Mouse (Mus musculus) MEL (cell line): Measurements from ENCODE around the gene Nme2. TPM values are rescaled to one million over a fixed set of nuclear protein-coding genes. Genes with fewer than 3 reads are reported as not detected.
A peak's percentile ranks its signal among the peaks of the same experiment; 100 is the strongest.

Source experiments
- DNase-seq: peaks from one replicate; pipeline ENCODE4 v3.0.0; 2011; ENCODE audit warnings: low read depth, low spot score
- H3K27ac ChIP-seq: 2 replicates; pipeline ENCODE4 v1.5.1; 2012; ENCODE audit warnings: low read depth, mild to moderate bottlenecking, control low read depth, low read length, moderate library complexity; ENCODE audit not compliant: control insufficient read depth
- H3K27me3 ChIP-seq, 2 experiments: fragments of 150-350 bp in 1 of 2; sonication (generic) in 1 of 2; 2 replicates each; pipeline ENCODE4 v1.6.1; 2012; ENCODE audit warnings: low read length in 2 of 2, mild to moderate bottlenecking in 2 of 2, improper control_type of control experiment in 1 of 2, moderate library complexity in 1 of 2; ENCODE audit not compliant: insufficient read depth in 2 of 2, control insufficient read depth in 1 of 2
- H3K36me3 ChIP-seq, 2 experiments: 2 replicates each; pipeline ENCODE4 v1.6.1; 2012 to 2014; ENCODE audit warnings: low read length in 2 of 2, improper control_type of control experiment in 1 of 2, inconsistent platforms in 1 of 2, mild to moderate bottlenecking in 1 of 2; ENCODE audit not compliant: insufficient read depth in 2 of 2, control insufficient read depth in 1 of 2
- H3K4me1 ChIP-seq, 2 experiments: fragments of 150-350 bp in 1 of 2; sonication (generic) in 1 of 2; 2 replicates each; pipeline ENCODE4 v1.6.1; 2012; ENCODE audit warnings: low read length in 2 of 2, improper control_type of control experiment in 1 of 2, mild to moderate bottlenecking in 1 of 2; ENCODE audit not compliant: insufficient read depth in 2 of 2, control insufficient read depth in 1 of 2
- H3K4me3 ChIP-seq, 2 experiments: fragments of 150-350 bp in 1 of 2; sonication (generic) in 1 of 2; 2 replicates each; pipeline ENCODE4 v1.5.1; 2012; ENCODE audit warnings: low read depth in 2 of 2, low read length in 2 of 2, mild to moderate bottlenecking in 2 of 2, moderate library complexity in 2 of 2, control low read depth in 1 of 2, improper control_type of control experiment in 1 of 2; ENCODE audit not compliant: control insufficient read depth in 1 of 2, insufficient read depth in 1 of 2
- H3K79me2 ChIP-seq: 2 replicates; pipeline ENCODE4 v1.6.1; 2012; ENCODE audit warnings: mild to moderate bottlenecking, low read length, moderate library complexity; ENCODE audit not compliant: control insufficient read depth, poor library complexity, insufficient read depth
- H3K9ac ChIP-seq: 2 replicates; pipeline ENCODE4 v1.6.1; 2012; ENCODE audit warnings: low read depth, mild to moderate bottlenecking, control low read depth, low read length, moderate library complexity; ENCODE audit not compliant: control insufficient read depth, poor library complexity, severe bottlenecking
- H3K9me3 ChIP-seq: fragments of 150-350 bp; sonication (generic); replicated peaks from 2 replicates; pipeline ENCODE4 v1.6.1; 2012; ENCODE audit warnings: mild to moderate bottlenecking, low read length, improper control_type of control experiment, moderate library complexity; ENCODE audit not compliant: insufficient read depth
- BHLHE40 ChIP-seq: IDR thresholded peaks from 2 replicates; pipeline ENCODE4 v1.6.1; 2012; ENCODE audit warnings: low read depth, mild to moderate bottlenecking, inconsistent platforms, low read length, improper control_type of control experiment, borderline replicate concordance
- CHD1 ChIP-seq: IDR thresholded peaks from 2 replicates; pipeline ENCODE4 v1.6.1; 2012; ENCODE audit warnings: low read depth, mild to moderate bottlenecking, inconsistent platforms, low read length, improper control_type of control experiment
- CHD2 ChIP-seq: IDR thresholded peaks from 2 replicates; pipeline ENCODE4 v1.6.1; 2011; ENCODE audit warnings: low read length, improper control_type of control experiment
- E2F4 ChIP-seq: IDR thresholded peaks from 2 replicates; pipeline ENCODE4 v1.6.1; 2011; ENCODE audit warnings: low read depth, low read length, improper control_type of control experiment, borderline replicate concordance
- ETS1 ChIP-seq: IDR thresholded peaks from 2 replicates; pipeline ENCODE4 v1.6.1; 2012; ENCODE audit warnings: low read depth, mild to moderate bottlenecking, inconsistent platforms, low read length, improper control_type of control experiment, moderate library complexity
- GABPA ChIP-seq: IDR thresholded peaks from 2 replicates; pipeline ENCODE4 v1.6.1; 2012; ENCODE audit warnings: low read depth, mild to moderate bottlenecking, inconsistent platforms, low read length, improper control_type of control experiment, moderate library complexity
- GATA1 ChIP-seq: IDR thresholded peaks from 2 replicates; pipeline ENCODE4 v1.6.1; 2011; ENCODE audit warnings: low read depth, low read length, improper control_type of control experiment
- HCFC1 ChIP-seq: IDR thresholded peaks from 2 replicates; pipeline ENCODE4 v1.6.1; 2012; ENCODE audit warnings: low read depth, mild to moderate bottlenecking, inconsistent platforms, low read length, improper control_type of control experiment, moderate library complexity
- MAZ ChIP-seq: IDR thresholded peaks from 2 replicates; pipeline ENCODE4 v1.6.1; 2012; ENCODE audit warnings: low read depth, mild to moderate bottlenecking, inconsistent platforms, low read length, improper control_type of control experiment
- MEF2A ChIP-seq: IDR thresholded peaks from 2 replicates; pipeline ENCODE4 v1.6.1; 2014; ENCODE audit warnings: low read depth, mild to moderate bottlenecking, inconsistent platforms, low read length, improper control_type of control experiment; ENCODE audit not compliant: poor library complexity, insufficient replicate concordance, severe bottlenecking; ENCODE audit errors: extremely low read depth
- MXI1 ChIP-seq: IDR thresholded peaks from 2 replicates; pipeline ENCODE4 v1.6.1; 2011; ENCODE audit warnings: mild to moderate bottlenecking, low read depth, low read length, improper control_type of control experiment
- MYB ChIP-seq: IDR thresholded peaks from 2 replicates; pipeline ENCODE4 v1.6.1; 2011; ENCODE audit warnings: mild to moderate bottlenecking, low read depth, low read length, improper control_type of control experiment
- MYC ChIP-seq: IDR thresholded peaks from 2 replicates; pipeline ENCODE4 v1.6.1; 2011; ENCODE audit warnings: low read depth, mild to moderate bottlenecking, low read length, improper control_type of control experiment, moderate library complexity
- NELFE ChIP-seq: IDR thresholded peaks from 2 replicates; pipeline ENCODE4 v1.6.1; 2011; ENCODE audit warnings: low read depth, low read length, improper control_type of control experiment
- POLR2AphosphoS2 ChIP-seq: IDR thresholded peaks from 2 replicates; pipeline ENCODE4 v1.6.1; 2011; ENCODE audit warnings: low read length, improper control_type of control experiment
- POLR2AphosphoS5 ChIP-seq: IDR thresholded peaks from 2 replicates; pipeline ENCODE4 v1.6.1; 2012; ENCODE audit warnings: low read depth, borderline replicate concordance, mild to moderate bottlenecking, inconsistent platforms, low read length, moderate library complexity, mixed read lengths
- RCOR1 ChIP-seq: IDR thresholded peaks from 2 replicates; pipeline ENCODE4 v1.6.1; 2012; ENCODE audit warnings: low read depth, mild to moderate bottlenecking, inconsistent platforms, low read length, improper control_type of control experiment
- TCF12 ChIP-seq: IDR thresholded peaks from 2 replicates; pipeline ENCODE4 v1.6.1; 2014; ENCODE audit warnings: low read depth, mild to moderate bottlenecking, inconsistent platforms, low read length, improper control_type of control experiment, moderate library complexity
- UBTF ChIP-seq: IDR thresholded peaks from 2 replicates; pipeline ENCODE4 v1.6.1; 2012; ENCODE audit warnings: low read depth, mild to moderate bottlenecking, inconsistent platforms, low read length, improper control_type of control experiment, moderate library complexity, borderline replicate concordance; ENCODE audit not compliant: insufficient read depth
- USF1 ChIP-seq: IDR thresholded peaks from 2 replicates; pipeline ENCODE4 v1.6.1; 2014; ENCODE audit warnings: low read depth, mild to moderate bottlenecking, inconsistent platforms, low read length, improper control_type of control experiment, moderate library complexity
- ZC3H11A ChIP-seq: IDR thresholded peaks from 2 replicates; pipeline ENCODE4 v1.6.1; 2012; ENCODE audit warnings: low read depth, mild to moderate bottlenecking, inconsistent platforms, low read length, improper control_type of control experiment
- ZKSCAN1 ChIP-seq: IDR thresholded peaks from 2 replicates; pipeline ENCODE4 v1.6.1; 2012; ENCODE audit warnings: low read depth, mild to moderate bottlenecking, inconsistent platforms, low read length, improper control_type of control experiment, moderate library complexity
- ZMIZ1 ChIP-seq: IDR thresholded peaks from 2 replicates; pipeline ENCODE4 v1.6.1; 2012; ENCODE audit warnings: low read depth, mild to moderate bottlenecking, inconsistent platforms, low read length, improper control_type of control experiment, moderate library complexity
- ZNF384 ChIP-seq: IDR thresholded peaks from 2 replicates; pipeline ENCODE4 v1.6.1; 2012; ENCODE audit warnings: low read depth, mild to moderate bottlenecking, inconsistent platforms, low read length, improper control_type of control experiment
- polyA plus RNA-seq, 2 experiments: library from polyadenylated mRNA; stranded (reverse) in 1 of 2; unstranded in 1 of 2; fragments of >175 nt in 1 of 2; fragments of >200 nt in 1 of 2; gene quantifications; 2 replicates each; pipeline versions ENCODE4 v1.2.1 to v1.2.4; 2012; ENCODE audit warnings: low replicate concordance in 2 of 2, low read depth in 1 of 2; ENCODE audit not compliant: insufficient read length in 2 of 2, insufficient read depth in 1 of 2, missing spikeins in 1 of 2
- total RNA-seq: library from RNA; depleted of rRNA; stranded (reverse); fragments of 300-350 nt; gene quantifications from 2 replicates; pipeline ENCODE4 v1.2.3, GENCODE M21; 2012

Gene Nme2
- total and polyA plus RNA-seq, 3 experiments: 126 to 530 TPM; not detected in 1

DNA sequence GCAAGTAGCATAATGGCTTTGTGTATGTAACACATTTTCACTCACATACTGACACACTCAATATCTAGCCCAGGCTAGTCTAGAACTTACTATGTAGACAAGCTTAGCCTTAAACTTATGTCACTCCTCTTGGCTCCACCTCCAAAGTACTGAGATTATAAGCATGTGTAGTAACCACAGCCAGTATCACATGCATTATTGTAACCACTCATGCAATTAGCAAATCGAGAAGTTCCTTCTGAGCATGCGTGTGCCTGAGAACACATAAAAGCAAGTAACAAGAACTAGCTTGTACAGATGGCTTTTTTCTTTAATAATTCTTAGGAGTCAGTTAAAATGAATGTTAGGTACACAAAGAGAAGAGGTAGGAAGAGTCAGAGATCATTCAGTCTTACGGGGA is 28.6 kb upstream of the Nme2 start (continued):
- peak; percentile 41; the same call in 1 of the 2 replicates for TF ChIP-seq USF1
- TF ChIP-seq NELFE: no peak
- peak; percentile 61; the same call in 1 of the 2 replicates for TF ChIP-seq MYC
- TF ChIP-seq ZKSCAN1: no peak
- TF ChIP-seq GATA1: no peak
- no peak for TF ChIP-seq CHD2
- TF ChIP-seq ZMIZ1: no peak
- 0 out of 2 replicates have a peak, but pooled peaks have one; percentile 33 for TF ChIP-seq RCOR1
- no peak for TF ChIP-seq TCF12
- TF ChIP-seq POLR2AphosphoS5: no peak
- TF ChIP-seq ZNF384: no peak
- 0 out of 2 replicates have a peak, but pooled peaks have one; percentile 43 for TF ChIP-seq MXI1

DNA sequence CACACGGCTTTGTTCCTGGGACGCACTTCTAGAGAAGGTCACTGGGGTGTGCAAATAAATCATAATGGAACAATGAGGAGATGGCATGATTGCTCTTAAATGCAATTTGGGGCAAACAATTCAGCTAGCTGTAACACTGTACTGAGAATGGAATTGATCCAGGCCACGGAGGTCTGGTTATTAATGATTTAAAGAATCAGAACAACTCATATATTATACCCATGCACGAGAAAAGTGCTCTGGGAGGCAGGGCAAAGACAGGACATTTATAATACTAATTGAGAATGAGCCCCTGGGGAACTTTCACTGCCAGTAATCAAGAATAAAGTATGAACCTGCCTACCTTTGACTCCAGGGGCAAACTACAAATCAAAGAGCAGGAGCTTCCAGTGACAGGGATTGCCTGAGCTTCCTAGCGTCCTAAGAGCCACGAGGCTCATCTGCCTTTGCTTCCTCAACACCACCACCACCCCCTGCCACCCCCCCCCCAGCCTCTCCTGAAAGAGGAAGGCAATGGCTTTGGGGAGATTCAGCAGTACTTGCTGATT is 23.5 kb upstream of the Nme2 start:
- Histone ChIP-seq H3K27ac (no peak overlapping the region), H3K9me3 (no peaks in the 10 kb centered on the region), H3K36me3 (no peaks in the 10 kb centered on the region), H3K4me3 (no peak overlapping the region), H3K4me1 (no peaks in the 10 kb centered on the region), H3K27me3 (no peaks in the 10 kb centered on the region; a peak in 1 of 4 replicates), H3K9ac (no peak overlapping the region), H3K79me2 (no peaks in the 10 kb centered on the region)
- no peak for DNase-seq
- TF ChIP-seq E2F4: no peak
- TF ChIP-seq HCFC1: no peak
- TF ChIP-seq ZKSCAN1: no peak
- no peak for TF ChIP-seq ETS1
- TF ChIP-seq POLR2AphosphoS2: no peak
- TF ChIP-seq GABPA: no peak
- TF ChIP-seq MEF2A: no peak
- no peak for TF ChIP-seq BHLHE40
- TF ChIP-seq MAZ: no peak
- no peak for TF ChIP-seq NELFE
- no peak for TF ChIP-seq GATA1
- TF ChIP-seq ZC3H11A: no peak
- TF ChIP-seq UBTF: no peak
- no peak for TF ChIP-seq MYB
- TF ChIP-seq CHD1: no peak
